Mouse (Mus musculus) embryo, embryonic 9.5 days (tissue): ENCODE data around the gene Dpysl5.

Source experiments
- DNase-seq: peaks from one replicate; pipeline ENCODE4 v3.0.0-alpha.2; 2017; ENCODE audit errors: extremely low spot score

The Dpysl5 gene

DNA sequence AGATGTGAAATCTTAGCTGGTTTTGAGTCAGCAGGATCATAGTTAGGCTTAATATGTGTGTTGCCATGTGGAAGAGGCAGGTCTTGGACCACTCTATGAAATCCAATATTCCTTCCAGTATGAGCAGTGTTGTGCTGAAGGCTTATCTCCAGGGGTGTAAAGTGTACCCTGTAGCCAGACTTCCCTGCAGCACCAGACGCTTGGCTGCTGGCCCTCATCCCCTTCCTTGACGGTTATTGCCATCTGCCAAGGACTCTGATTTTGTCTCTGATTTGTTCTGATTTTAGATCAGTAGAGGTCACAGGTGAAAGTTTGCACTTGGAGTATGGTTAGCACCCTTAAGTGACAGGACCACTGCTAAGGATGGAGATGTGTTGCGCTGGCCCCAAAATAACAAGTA is 111.7 kb downstream of the Dpysl5 start:
- no peak for DNase-seq

DNA sequence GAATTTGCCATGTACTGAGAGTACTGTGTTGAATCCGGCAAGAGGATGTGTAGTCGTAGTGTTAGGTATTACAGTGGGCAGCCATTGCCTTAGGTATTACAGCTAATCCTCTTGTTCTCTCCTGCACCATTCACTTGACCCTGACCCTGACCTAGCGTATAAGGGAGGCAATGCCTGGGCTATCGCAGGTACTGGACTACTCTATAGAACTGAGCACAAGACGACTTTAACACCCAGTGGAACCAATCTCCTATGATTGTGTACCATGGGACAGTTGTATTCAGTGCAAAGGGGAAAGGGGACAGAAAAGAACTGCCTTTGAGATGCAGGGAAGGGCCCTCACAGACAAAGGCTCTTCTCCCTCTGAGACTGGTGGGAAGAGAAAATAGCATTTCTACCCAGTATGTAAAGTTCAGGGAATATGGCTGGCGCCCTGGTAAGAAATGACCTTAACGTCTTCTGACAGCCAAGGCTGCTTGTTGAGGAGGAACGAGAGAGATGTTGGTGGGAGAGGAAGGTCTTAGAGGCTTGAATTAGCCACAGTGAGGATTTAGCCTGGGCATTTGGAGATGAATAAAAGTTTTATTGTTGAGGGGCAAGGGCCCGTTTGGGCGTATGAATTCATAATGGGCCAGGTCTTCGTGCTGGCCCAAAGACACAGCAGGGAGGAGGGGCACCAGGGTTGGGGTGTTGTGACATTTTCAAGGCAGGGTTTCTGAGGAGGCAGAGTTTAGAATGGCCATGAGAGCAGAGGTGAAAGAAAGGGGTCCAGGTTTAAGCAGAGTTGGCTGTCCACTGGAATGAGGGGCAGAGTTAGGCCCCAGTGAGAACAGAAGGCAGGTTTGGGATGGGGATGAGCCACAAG is 113.0 kb downstream of the Dpysl5 start:
- DNase-seq, result no peak

DNA sequence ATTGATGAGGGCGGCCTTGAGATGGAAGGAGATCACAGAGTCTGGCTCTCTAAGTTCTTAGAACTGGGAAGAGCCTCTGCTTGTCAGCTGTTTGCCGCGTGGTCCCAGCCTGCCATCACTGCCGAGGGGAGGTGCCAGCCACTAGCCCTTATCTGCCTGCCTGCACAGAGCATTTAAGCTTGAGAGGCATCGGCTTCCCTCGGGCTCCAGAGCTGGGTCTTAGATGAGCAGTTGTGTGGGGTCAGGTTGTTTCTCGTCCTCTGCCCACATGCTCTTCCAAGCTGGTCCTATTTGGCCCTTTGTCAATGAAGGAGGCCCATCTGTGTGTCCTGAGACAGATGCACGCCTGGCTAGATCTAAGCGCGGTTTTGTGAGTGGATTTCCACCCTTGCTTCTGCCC is 113.8 kb downstream of the Dpysl5 start:
- DNase-seq, result no peak

DNA sequence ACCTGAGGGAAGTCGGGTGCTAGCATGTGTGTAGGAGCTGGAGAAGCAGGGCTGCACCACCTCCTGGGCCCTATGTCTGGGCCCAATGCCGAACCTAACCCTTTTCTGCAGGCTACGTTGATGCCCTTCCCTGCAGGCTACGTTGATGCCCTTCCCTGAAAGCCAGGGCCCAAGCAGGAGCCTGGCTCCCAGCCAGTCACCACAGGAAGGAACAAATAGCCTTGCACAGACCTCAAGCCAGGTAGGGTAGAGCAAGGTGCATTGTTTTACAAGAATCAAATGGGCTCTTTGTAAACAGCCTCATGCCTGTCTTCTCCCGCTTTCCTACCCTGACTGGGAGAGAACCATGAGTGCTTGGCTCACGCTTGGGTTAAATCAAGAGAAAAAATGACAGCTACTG is 114.5 kb downstream of the Dpysl5 start:
- DNase-seq, result no peak

DNA sequence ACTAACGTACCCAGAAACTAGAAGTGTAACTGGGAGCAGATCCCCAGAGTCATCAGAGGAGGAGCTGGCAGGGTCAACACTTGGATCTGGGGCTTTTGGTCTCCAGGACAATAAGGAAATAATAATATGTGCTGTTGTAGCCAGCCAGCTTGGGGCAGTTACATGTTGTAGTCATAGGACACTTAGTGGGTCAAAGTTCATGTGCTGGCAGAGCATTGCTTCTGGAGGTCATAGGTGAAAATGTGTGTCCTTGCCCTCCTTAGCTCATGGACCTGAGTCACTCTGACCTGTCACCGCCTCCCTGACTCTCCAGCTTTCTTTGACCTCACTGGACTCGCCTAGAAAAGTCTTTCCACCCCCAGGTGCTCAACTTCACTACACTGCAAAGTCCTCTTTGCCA is 122.1 kb downstream of the Dpysl5 start:
- no peak for DNase-seq

DNA sequence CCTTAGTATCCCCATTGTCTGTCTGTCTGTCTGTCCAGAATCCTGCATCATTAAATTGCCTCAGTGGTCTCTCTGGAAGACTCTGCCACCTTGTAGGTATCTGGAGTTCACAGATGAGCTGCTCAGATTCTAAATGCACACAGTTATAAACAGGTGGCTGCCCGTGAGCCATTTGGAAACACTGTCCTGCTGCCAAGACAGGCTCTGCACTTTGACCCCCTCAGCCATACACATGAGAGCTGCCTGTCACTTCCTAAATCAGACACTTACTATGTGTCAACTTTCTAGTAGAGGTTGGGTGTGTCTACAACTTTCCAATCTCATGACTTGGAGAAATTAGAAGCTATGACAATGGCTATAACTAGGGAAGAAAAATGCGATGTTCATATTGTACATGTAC is 128.4 kb downstream of the Dpysl5 start:
- DNase-seq, result no peak

DNA sequence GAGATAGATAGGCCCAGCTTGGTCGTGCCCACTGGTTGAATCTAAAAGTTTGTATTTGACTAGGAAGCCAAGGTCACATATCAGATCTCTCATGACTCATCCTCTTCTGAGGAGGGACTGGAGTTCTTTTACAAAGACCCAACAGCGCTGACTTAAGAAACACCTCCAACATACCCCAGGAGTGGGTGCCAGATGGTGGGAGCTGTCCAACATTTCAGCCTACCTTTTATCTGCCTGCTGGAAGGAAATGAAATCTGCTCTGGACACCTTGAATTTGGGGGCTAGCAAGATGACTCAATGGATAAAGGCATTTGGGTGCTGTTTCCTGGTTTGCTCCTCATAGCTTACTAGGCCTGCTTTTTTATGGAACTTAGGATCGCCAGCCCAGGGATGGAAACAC is 130.5 kb downstream of the Dpysl5 start:
- DNase-seq, result no peak
